Mouse (Mus musculus) bone marrow, adult 2 months (tissue): ENCODE data around the gene C130026I21Rik. TPM values are rescaled to one million over a fixed set of nuclear protein-coding genes. Genes with fewer than 3 reads are reported as not detected.

Source experiments
- H3K27ac ChIP-seq: fragments of 200-500 bp; 2 replicates; pipeline ENCODE4 v1.5.1; 2012; ENCODE audit warnings: low read depth, mild to moderate bottlenecking, control low read depth, inconsistent platforms, low read length; ENCODE audit not compliant: control insufficient read depth, poor library complexity, insufficient read depth
- H3K4me1 ChIP-seq: fragments of 200-500 bp; 2 replicates; pipeline ENCODE4 v1.6.1; 2011; ENCODE audit warnings: low read length; ENCODE audit not compliant: control insufficient read depth, insufficient read depth
- H3K4me3 ChIP-seq: fragments of 200-500 bp; replicated peaks from 2 replicates; pipeline ENCODE3; 2011; ENCODE audit warnings: mild to moderate bottlenecking, low read depth, low read length, control low read depth; ENCODE audit not compliant: control insufficient read depth
- CTCF ChIP-seq: fragments of 200-500 bp; IDR thresholded peaks from 2 replicates; pipeline ENCODE4 v1.5.1; 2011; ENCODE audit warnings: low read length, control low read depth; ENCODE audit not compliant: control insufficient read depth, insufficient read depth
- POLR2A ChIP-seq: fragments of 200-500 bp; IDR thresholded peaks from 2 replicates; pipeline ENCODE4 v1.6.1; 2011; ENCODE audit warnings: low read depth, mild to moderate bottlenecking, control low read depth, low read length, borderline replicate concordance; ENCODE audit not compliant: control insufficient read depth
- WGBS: fragments of 180-500 bp; shearing (Covaris S2); methylation state at CpG from one replicate; pipeline ENCODE4 v1.1.7; 2018; 5-methylcytosine and 5-hydroxymethylcytosine counted together
- polyA plus RNA-seq: library from polyadenylated mRNA; stranded (reverse); fragments of >200 nt; gene quantifications from 2 replicates; pipeline ENCODE4 v1.2.4, GENCODE M21; 2011; ENCODE audit warnings: low replicate concordance; ENCODE audit not compliant: missing spikeins, insufficient read depth, insufficient read length

The C130026I21Rik gene
- polyA plus RNA-seq, 1 experiment, result 11.7 TPM

DNA sequence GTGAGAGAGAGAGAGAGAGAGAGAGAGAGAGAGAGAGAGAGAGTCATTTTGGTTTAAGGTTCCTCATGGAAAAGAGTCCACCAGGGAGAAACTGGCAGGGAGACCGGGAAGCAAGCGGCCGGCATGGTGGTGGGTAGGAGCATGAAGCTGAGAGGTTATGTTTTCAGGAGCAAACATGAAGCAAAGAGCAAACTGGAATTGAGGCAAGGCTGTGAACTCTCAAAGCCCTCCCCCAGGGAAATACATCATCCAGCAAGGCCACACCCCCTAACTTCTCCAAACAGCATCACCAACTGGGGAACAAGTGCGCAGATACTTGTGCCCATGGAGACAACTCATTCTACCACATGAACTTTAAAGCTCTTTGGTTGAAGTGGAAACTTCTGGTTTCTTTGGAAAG is 326.8 kb downstream of the C130026I21Rik start:
- Histone ChIP-seq H3K4me3 (no peak overlapping the region), H3K4me1 (peaks cover 1% of the 10 kb centered on the region; the same call in 1 of the 2 replicates), H3K27ac (no peak overlapping the region)
- 93% methylated on average over 4 of the region's 4 CpGs for WGBS
- TF ChIP-seq POLR2A (no peak), CTCF (no peak)

Other genes with a start within 250 kb of the C130026I21Rik start
- not detected in 2 replicates for gene Gm10553, start 170.4 kb downstream of the C130026I21Rik start, polyA plus RNA-seq
- 1.1 and 6.3 TPM in 2 replicates for gene A530032D15Rik, start 160.7 kb downstream of the C130026I21Rik start, polyA plus RNA-seq